Mouse (Mus musculus) heart, embryonic 11.5 days (tissue): ENCODE results near the gene Pcca. TPM values are rescaled to one million over a fixed set of nuclear protein-coding genes. Genes with fewer than 3 reads are reported as not detected.
"Not testable (repeated sequence)": the region's sequence is repeated elsewhere in the genome, so short reads cannot be mapped to it uniquely, and the experiment has no call there.

ENCODE experiments used
- ATAC-seq: fragments of 200-750 bp; cut with Nextera tagmentation; replicated peaks from 2 replicates; pipeline ENCODE4 v1.8.0; 2017; ENCODE audit warnings: moderate library complexity; ENCODE audit not compliant: insufficient number of reproducible peaks, low FRiP score, low TSS enrichment
- H3K27ac ChIP-seq: fragments of 300-500 bp; sonication (generic); 2 replicates; pipeline ENCODE4 v1.5.1; 2014; ENCODE audit warnings: mild to moderate bottlenecking, low read depth, low read length
- H3K27me3 ChIP-seq: fragments of 300-500 bp; sonication (generic); 2 replicates; pipeline ENCODE4 v1.6.1; 2014; ENCODE audit warnings: mild to moderate bottlenecking, low read length, mixed read lengths; ENCODE audit not compliant: control insufficient read depth, insufficient read depth
- H3K36me3 ChIP-seq: fragments of 300-500 bp; sonication (generic); 2 replicates; pipeline ENCODE4 v1.6.1; 2014; ENCODE audit warnings: mild to moderate bottlenecking, low read length, moderate library complexity, mixed read lengths; ENCODE audit not compliant: control insufficient read depth, insufficient read depth
- H3K4me1 ChIP-seq: fragments of 300-500 bp; sonication (generic); 2 replicates; pipeline ENCODE4 v1.6.1; 2014; ENCODE audit warnings: low read length; ENCODE audit not compliant: control insufficient read depth, insufficient read depth
- H3K4me2 ChIP-seq: fragments of 300-500 bp; sonication (generic); 2 replicates; pipeline ENCODE4 v1.6.1; 2014; ENCODE audit warnings: mild to moderate bottlenecking, moderate library complexity
- H3K4me3 ChIP-seq: fragments of 300-500 bp; sonication (generic); 2 replicates; pipeline ENCODE4 v1.5.1; 2014; ENCODE audit warnings: low read depth, low read length
- H3K9ac ChIP-seq: fragments of 300-500 bp; sonication (generic); 2 replicates; pipeline ENCODE4 v1.6.1; 2014; ENCODE audit warnings: mild to moderate bottlenecking, low read depth, low read length, moderate library complexity
- H3K9me3 ChIP-seq: fragments of 300-500 bp; sonication (generic); replicated peaks from 2 replicates; pipeline ENCODE4 v1.6.1; 2016; ENCODE audit warnings: low read length; ENCODE audit not compliant: control insufficient read depth
- WGBS: fragments of 180-500 bp; shearing (Covaris S2); extraction: QIAGEN DNeasy Blood & Tissue Kit; methylation state at CpG from one replicate; pipeline ENCODE4 v1.1.7; 2014; ENCODE audit not compliant: insufficient replicate concordance; 5-methylcytosine and 5-hydroxymethylcytosine counted together
- polyA plus RNA-seq: library from polyadenylated mRNA; unstranded; fragments of >200 nt; fragmentation: Nextera tagmentation; extraction: Ambion mirVana; gene quantifications from 2 replicates; pipeline ENCODE4 v1.2.1, GENCODE M21; 2014

Pcca gene
- polyA plus RNA-seq, 1 experiment from 2014 or later, result 24.9 TPM

DNA sequence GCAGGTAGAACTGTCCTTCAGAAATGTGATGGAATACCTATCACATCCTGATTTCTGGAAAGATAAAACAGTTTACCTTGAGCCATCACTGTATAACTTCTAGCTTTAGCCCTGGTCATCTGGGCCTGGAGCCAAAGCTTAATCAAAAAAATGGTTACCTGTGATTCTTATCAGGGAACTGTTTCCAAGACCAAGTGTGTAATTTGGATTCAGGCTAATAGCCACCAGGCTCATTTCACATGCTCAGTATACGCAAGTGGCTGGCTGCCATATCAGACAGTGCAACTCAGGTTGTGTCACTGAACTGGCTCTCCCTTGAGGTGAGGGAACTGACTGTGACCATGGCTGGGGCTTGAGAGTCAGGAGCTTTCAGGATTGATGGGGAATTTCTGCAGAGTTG, 14.3 kb downstream of the Pcca start:
- H3K9ac ChIP-seq, result no peak overlapping the region
- no peak overlapping the region for H3K4me3 ChIP-seq
- no peaks in the 10 kb centered on the region for H3K27me3 ChIP-seq
- no peaks in the 10 kb centered on the region for H3K4me1 ChIP-seq
- no peaks in the 10 kb centered on the region for H3K36me3 ChIP-seq
- no peak overlapping the region for H3K27ac ChIP-seq
- 92% methylated on average over 1 of the region's 1 CpGs for WGBS
- no peaks in the 10 kb centered on the region for H3K9me3 ChIP-seq
- no peak overlapping the region for H3K4me2 ChIP-seq
- ATAC-seq, result no peak

DNA sequence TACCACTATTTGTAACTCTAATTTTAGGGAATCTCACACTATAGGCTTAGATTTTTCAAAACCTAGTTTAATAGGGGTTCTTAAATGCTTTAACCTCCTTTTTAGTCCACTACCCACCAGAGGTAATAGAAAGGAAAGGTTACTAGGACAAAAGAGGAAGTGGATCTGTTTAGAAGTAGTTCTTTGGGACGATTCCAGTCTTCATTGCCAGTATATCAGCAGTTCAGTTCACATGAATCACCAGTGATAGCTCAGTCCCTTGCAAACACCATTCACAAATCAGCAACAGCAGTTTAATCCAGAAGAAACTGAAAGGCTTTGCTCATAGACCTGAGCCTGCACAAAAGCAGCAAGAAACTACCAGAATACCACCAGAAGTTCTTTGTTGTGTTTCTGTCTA, 14.8 kb downstream of the Pcca start:
- Histone ChIP-seq H3K27me3 (no peaks in the 10 kb centered on the region), H3K9me3 (no peaks in the 10 kb centered on the region), H3K27ac (no peak overlapping the region), H3K4me2 (no peak overlapping the region), H3K4me3 (no peak overlapping the region), H3K9ac (no peak overlapping the region), H3K4me1 (no peaks in the 10 kb centered on the region), H3K36me3 (no peaks in the 10 kb centered on the region)
- 64% methylated on average over 1 of the region's 1 CpGs for WGBS
- no peak for ATAC-seq

DNA sequence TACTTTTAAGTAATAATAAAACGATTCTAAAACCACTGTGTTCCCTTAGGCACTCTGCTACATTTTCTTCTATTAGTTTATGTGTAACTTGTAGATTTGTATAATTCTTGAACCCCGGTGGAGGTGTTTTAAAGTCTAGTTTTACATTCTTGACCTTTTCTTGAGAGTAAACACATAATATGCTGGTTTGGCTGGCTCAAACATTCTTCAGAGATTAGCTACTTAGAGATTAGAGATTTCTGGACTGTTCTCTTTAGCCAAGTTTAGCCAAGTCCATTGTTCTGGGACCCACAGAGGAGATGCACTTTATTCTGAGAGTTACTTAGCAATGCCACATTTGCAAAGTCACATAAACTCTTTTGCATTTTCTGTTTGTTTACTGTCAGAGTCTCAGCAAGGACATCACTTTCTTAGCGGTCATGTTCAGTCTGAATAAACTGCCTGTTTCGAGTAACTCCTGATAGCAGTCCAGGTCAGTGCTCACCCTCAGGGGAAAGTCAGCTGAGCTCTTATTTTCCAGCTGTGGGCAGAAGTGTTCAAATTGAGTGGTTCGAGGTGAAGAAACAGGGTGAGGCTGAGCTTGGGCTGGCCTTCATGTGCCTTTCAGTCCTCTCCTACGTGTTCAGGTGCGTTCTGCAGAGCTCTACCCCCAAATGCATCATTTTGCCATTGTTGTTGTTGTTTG, 18.8 kb downstream of the Pcca start:
- Histone ChIP-seq H3K27ac (no peak overlapping the region), H3K4me1 (no peaks in the 10 kb centered on the region), H3K9ac (no peak overlapping the region), H3K27me3 (no peaks in the 10 kb centered on the region), H3K9me3 (no peaks in the 10 kb centered on the region), H3K4me2 (no peak overlapping the region), H3K36me3 (no peaks in the 10 kb centered on the region), H3K4me3 (no peak overlapping the region)
- no peak for ATAC-seq
- WGBS, result 72% methylated on average over 7 of the region's 7 CpGs

DNA sequence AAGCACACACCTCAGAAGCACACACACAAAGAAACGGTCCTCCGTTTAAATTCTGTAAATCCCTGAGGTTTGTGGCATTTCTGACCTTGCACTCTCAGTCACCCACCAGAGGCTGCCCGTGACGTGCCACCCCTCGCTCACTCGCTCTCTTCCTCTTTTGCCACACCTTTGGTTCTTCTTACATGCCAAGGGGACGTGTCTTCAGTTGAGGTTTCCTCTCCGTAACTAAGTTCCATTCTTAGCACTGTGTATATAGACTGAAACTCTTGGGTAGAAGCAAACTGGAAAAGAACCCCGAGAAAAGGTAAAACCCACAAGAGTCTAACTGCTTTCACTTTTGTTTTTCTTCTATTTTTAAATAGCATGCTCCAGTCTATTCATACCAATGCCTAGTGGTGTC, 23.2 kb downstream of the Pcca start:
- H3K36me3 ChIP-seq, result no peaks in the 10 kb centered on the region
- WGBS, result 88% methylated on average over 9 of the region's 9 CpGs
- H3K4me3 ChIP-seq, result no peak overlapping the region
- H3K27me3 ChIP-seq, result no peaks in the 10 kb centered on the region
- H3K9me3 ChIP-seq, result no peaks in the 10 kb centered on the region
- no peak overlapping the region for H3K9ac ChIP-seq
- H3K4me2 ChIP-seq, result no peak overlapping the region
- no peak for ATAC-seq
- no peaks in the 10 kb centered on the region for H3K4me1 ChIP-seq
- H3K27ac ChIP-seq, result no peak overlapping the region

DNA sequence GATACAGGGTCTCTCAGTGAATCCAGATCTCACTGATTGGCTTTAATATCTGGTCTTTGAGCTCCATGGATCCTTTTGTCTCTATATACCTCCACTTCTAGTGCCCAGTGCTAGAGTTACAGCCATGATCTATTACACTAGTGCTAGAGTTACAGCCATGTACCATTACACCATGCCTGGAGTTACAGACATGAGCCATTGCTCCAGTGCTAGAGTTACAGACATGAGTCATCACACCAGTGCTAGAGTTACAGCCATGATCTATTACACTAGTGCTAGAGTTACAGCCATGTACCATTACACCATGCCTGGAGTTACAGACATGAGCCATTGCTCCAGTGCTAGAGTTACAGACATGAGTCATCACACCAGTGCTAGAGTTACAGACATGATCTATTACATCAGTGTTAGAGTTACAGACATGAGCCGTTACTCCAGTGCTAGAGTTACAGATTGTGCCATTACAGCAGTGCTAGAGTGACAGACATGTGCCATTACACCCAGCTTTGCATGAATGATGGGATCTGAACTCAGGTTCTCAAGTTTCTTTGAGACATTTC, 26.8 kb downstream of the Pcca start:
- not testable (repeated sequence) for H3K4me2 ChIP-seq, H3K9me3 ChIP-seq, ATAC-seq, H3K27ac ChIP-seq, H3K27me3 ChIP-seq, H3K9ac ChIP-seq, H3K4me3 ChIP-seq, H3K4me1 ChIP-seq, H3K36me3 ChIP-seq
- WGBS, result 86% methylated on average over 1 of the region's 1 CpGs

DNA sequence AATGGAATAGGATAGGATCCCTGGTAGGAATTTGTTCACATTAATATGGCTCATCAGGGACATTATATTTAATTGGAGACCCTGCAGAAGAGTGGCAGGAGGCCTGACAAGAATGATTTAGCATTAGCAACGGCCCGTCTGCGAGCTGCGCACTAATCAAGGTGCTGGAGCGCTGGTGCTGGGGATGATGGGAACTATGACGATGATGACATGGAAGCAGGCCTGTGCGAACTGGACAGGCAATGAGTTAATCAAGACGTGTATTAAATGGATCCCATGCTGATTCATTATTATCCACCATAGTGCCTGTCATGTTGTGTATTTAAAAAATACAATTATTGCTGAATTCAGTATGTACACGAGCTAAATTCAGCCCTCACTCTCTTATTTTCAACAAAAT, 36.7 kb downstream of the Pcca start:
- no peaks in the 10 kb centered on the region for H3K9me3 ChIP-seq
- no peak for ATAC-seq

DNA sequence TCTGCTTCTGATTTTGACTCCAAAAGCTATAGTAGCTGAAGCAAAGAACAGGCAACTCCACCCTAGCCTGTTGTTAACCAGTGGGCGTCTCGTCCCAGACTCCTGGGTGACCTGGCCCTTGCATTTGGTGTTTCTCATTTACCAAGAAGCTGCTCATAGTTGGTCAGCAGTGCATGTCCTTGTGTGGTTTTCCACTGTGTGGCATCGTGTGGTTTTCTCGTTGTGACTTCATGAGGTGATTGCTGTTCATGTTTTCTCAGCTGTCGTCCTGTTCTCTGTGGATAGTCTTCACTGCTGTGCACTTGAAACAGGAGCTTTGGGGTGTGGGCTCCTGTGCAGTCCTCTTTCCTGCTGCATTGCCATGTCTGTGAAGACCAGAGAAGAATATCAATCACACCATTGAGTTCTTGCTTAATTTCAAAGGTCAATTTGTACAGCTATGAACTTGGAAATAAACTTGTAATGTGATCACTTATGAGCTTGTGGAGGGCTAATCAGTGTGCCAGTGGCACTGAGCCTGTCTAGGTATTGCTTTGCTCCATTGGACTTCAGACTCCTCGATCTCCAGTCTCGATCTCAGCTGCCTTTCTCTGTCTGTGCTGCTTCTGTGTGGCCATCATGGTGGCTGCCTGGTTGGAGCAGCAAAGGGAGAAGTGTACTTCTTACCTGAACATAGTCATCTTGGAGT, 40.1 kb downstream of the Pcca start:
- no peak for ATAC-seq
- WGBS, result 78% methylated on average over 7 of the region's 7 CpGs
- Histone ChIP-seq H3K4me1 (no peaks in the 10 kb centered on the region), H3K4me3 (no peak overlapping the region), H3K27ac (no peak overlapping the region), H3K27me3 (no peaks in the 10 kb centered on the region), H3K4me2 (no peak overlapping the region), H3K9me3 (no peaks in the 10 kb centered on the region), H3K9ac (no peak overlapping the region), H3K36me3 (0 out of 2 replicates have a peak, but pooled peaks cover 3% of the 10 kb centered on the region)

More for the DNA sequence above, 36.7 kb downstream of the Pcca start:
- no peak overlapping the region for H3K27ac ChIP-seq
- H3K4me1 ChIP-seq, result no peaks in the 10 kb centered on the region
- H3K4me2 ChIP-seq, result no peak overlapping the region
- H3K9ac ChIP-seq, result no peak overlapping the region
- no peaks in the 10 kb centered on the region for H3K27me3 ChIP-seq
- WGBS, result 83% methylated on average over 9 of the region's 9 CpGs
- no peaks in the 10 kb centered on the region for H3K36me3 ChIP-seq
- no peak overlapping the region for H3K4me3 ChIP-seq

DNA sequence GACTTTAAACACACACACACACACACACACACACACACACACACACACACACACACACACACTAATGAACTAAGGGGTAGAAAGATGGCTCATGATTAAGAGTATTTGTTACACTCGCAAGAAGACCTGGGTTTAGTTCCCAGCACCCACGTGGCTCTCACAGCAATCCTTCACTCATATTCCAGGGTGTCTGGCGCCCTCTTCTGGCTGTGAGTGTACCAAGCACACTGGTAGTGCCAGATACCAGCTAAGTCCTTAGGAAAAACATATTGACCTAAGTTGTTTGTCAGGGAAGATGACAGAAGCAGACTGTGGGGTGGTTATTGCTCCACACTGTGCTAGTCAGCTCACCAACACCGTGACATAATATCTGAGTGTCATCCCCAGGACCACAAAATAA, 43.7 kb downstream of the Pcca start:
- Histone ChIP-seq H3K9ac (no peak overlapping the region), H3K27ac (no peak overlapping the region), H3K36me3 (0 out of 2 replicates have a peak, but pooled peaks cover 3% of the 10 kb centered on the region), H3K9me3 (no peaks in the 10 kb centered on the region), H3K4me3 (no peak overlapping the region), H3K4me2 (no peak overlapping the region), H3K27me3 (no peaks in the 10 kb centered on the region), H3K4me1 (no peaks in the 10 kb centered on the region)
- ATAC-seq, result no peak
- 75% methylated on average over 4 of the region's 4 CpGs for WGBS
